Mouse (Mus musculus) heart, postnatal 0 days (tissue): ENCODE data around the gene Sh3d19. TPM values are rescaled to one million over a fixed set of nuclear protein-coding genes. Genes with fewer than 3 reads are reported as not detected.

Experiments used
- ATAC-seq: fragments of 200-750 bp; cut with Nextera tagmentation; 2 replicates; pipeline ENCODE4 v1.8.0; 2017; ENCODE audit warnings: low read depth, moderate number of reproducible peaks, moderate library complexity; ENCODE audit not compliant: insufficient read depth
- DNase-seq: peaks from one replicate; pipeline ENCODE4 v3.0.0-alpha.2; 2016; ENCODE audit warnings: low spot score
- H3K27ac ChIP-seq: fragments of 300-500 bp; sonication (generic); 2 replicates; pipeline ENCODE4 v1.5.1; 2014; ENCODE audit warnings: low read depth, mild to moderate bottlenecking
- H3K27me3 ChIP-seq: fragments of 300-500 bp; sonication (generic); 2 replicates; pipeline ENCODE4 v1.6.1; 2014; ENCODE audit warnings: low read length, mixed read lengths; ENCODE audit not compliant: control insufficient read depth, insufficient read depth
- H3K36me3 ChIP-seq: fragments of 300-500 bp; sonication (generic); replicated peaks from 2 replicates; pipeline ENCODE4 v1.6.1; 2014; ENCODE audit warnings: low read length, mixed read lengths; ENCODE audit not compliant: control insufficient read depth, insufficient read depth
- H3K4me1 ChIP-seq: fragments of 300-500 bp; sonication (generic); 2 replicates; pipeline ENCODE4 v1.6.1; 2014; ENCODE audit warnings: antibody characterized with exemption; ENCODE audit not compliant: control insufficient read depth, insufficient read depth
- H3K4me2 ChIP-seq: fragments of 300-500 bp; sonication (generic); 2 replicates; pipeline ENCODE4 v1.6.1; 2014; ENCODE audit warnings: low read depth, mild to moderate bottlenecking, low read length, moderate library complexity
- H3K4me3 ChIP-seq: fragments of 300-500 bp; sonication (generic); 2 replicates; pipeline ENCODE4 v1.5.1; 2014; ENCODE audit warnings: low read depth, low read length
- H3K9ac ChIP-seq: fragments of 300-500 bp; sonication (generic); replicated peaks from 2 replicates; pipeline ENCODE4 v1.6.1; 2014; ENCODE audit warnings: low read depth, low read length, mixed read lengths
- H3K9me3 ChIP-seq: fragments of 300-500 bp; sonication (generic); replicated peaks from 2 replicates; pipeline ENCODE4 v1.6.1; 2016; ENCODE audit warnings: low read length; ENCODE audit not compliant: control insufficient read depth
- CTCF ChIP-seq: IDR thresholded peaks from 2 replicates; pipeline ENCODE4 v1.5.1; 2016; ENCODE audit warnings: antibody characterized with exemption, control low read depth, low read depth
- EP300 ChIP-seq: IDR thresholded peaks from 2 replicates; pipeline ENCODE4 v1.6.1; 2016; ENCODE audit warnings: antibody characterized with exemption, low read depth
- WGBS: fragments of 180-500 bp; shearing (Covaris S2); extraction: QIAGEN DNeasy Blood & Tissue Kit; methylation state at CpG from one replicate; pipeline ENCODE4 v1.1.7; 2014; 5-methylcytosine and 5-hydroxymethylcytosine counted together
- polyA plus RNA-seq: library from polyadenylated mRNA; unstranded; fragments of >200 nt; fragmentation: Nextera tagmentation; extraction: Ambion mirVana; gene quantifications from 2 replicates; pipeline ENCODE4 v1.2.1, GENCODE M21; 2015
- total RNA-seq: library from RNA; depleted of rRNA; stranded (reverse); fragments of >200 nt; gene quantifications from 2 replicates; pipeline ENCODE4 v1.2.3, GENCODE M21; 2014; ENCODE audit warnings: low replicate concordance

Sh3d19 gene
- total and polyA plus RNA-seq, 2 experiments from 2014 or later = 7.4 to 52.6 TPM

DNA sequence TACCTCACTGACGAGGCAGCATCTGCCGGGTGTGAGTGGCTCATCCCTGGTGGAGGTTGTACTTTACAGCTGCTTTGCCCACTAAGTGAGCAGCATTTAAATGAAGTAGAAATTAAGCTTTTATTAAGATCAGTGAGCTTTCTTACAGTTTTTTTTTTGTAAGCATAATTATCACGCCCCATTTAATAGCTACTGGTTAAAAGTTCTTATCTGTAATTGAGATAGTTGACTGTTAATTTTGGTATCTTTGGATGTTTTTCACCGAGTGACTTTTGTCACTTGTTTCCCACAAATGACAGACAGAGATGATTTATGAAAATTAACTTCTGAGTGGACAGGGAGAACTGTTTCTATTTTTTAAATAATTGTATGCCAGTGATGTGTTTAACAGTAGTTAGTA lies 134.0 kb downstream of the Sh3d19 start:
- WGBS = 83% methylated on average over 4 of the region's 4 CpGs

DNA sequence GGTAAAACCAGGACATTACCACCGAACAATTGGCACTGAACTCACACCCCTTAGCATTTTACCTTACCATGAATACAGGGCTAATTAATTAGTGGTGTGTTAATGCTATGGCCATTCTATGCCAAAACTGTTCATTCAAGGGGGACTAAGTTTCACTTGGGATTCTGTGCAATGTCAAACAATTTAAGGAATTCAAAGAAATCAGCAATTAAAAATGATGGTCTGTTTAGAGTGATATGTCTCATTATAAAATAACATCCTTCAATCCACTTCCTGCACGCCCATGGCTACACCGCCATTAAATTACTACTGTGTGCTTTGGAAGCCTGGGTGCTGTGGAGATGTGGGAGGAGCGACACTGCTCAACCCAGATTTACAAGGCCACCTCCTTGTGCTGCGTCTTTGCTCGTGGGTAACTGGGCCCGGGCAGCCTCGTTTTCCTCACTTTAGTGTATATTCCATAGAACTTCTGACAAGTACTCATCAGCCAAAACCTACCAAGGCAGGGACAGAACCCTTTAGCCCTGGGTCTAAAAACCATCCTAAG lies 135.2 kb downstream of the Sh3d19 start:
- no peak overlapping the region for H3K4me3 ChIP-seq
- WGBS = 93% methylated on average over 8 of the region's 8 CpGs
- H3K9ac ChIP-seq = no peak overlapping the region
- TF ChIP-seq EP300 (no peak), CTCF (no peak)
- H3K27me3 ChIP-seq = no peaks in the 10 kb centered on the region
- no peak overlapping the region for H3K4me2 ChIP-seq
- DNase-seq (no peak), ATAC-seq (no peak)
- H3K27ac ChIP-seq = no peak overlapping the region
- 0 out of 2 replicates have a peak, but pooled peaks cover 1% of the 10 kb centered on the region for H3K36me3 ChIP-seq
- no peaks in the 10 kb centered on the region for H3K9me3 ChIP-seq
- H3K4me1 ChIP-seq = no peaks in the 10 kb centered on the region

More for the DNA sequence above, 134.0 kb downstream of the Sh3d19 start:
- ATAC-seq (no peak), DNase-seq (no peak)
- no peak for TF ChIP-seq CTCF
- TF ChIP-seq EP300 = no peak
- H3K4me1 ChIP-seq = no peaks in the 10 kb centered on the region
- H3K27ac ChIP-seq = no peak overlapping the region
- H3K9ac ChIP-seq = no peak overlapping the region
- no peak overlapping the region for H3K4me2 ChIP-seq
- H3K27me3 ChIP-seq = no peaks in the 10 kb centered on the region
- H3K4me3 ChIP-seq = no peak overlapping the region
- 0 out of 2 replicates have a peak, but pooled peaks cover 3% of the 10 kb centered on the region for H3K36me3 ChIP-seq
- no peaks in the 10 kb centered on the region for H3K9me3 ChIP-seq

DNA sequence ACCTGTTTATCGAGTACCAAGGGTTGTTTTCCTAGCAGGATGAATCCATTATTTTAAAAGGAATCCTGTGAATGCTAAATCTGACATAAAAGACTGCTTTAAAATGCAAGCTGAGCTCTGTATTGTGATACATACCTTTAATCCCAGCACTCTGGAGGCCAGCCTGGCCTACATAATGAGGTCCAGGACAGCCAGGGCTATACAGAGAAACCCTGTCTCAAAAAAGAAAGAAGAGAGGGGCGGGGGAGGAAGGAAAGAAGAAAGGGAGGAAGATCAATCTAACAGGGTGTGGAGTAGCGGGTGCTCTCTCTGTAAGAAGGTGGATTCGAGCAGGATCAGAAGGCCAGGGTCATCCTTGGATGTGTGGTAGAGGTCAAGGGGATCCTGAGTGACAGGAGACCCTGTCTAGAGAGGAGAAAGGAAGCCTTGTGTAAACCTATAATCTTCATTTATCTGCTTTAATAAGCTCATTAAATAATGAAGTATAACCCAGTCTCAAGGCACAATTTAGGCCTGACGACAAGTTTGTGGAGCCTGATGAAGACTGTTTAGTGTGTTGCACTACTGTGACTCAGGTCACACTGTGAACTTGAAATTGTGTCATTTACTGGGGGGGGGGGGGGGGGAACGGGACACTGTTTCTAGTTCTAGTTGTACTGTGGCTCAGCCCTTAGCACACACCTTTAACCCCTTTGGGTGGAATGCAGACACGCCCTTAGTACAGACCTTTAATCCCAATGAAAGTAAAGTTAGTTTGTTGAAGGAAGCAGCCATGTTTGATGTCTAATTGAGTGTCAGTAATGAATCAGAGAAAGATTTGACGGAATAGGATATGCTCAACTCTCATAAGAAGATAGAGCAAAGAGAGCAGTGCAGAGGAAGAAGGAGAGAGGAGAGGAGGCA lies 137.0 kb downstream of the Sh3d19 start:
- H3K27ac ChIP-seq = no peak overlapping the region
- no peaks in the 10 kb centered on the region for H3K9me3 ChIP-seq
- no peaks in the 10 kb centered on the region for H3K4me1 ChIP-seq
- ATAC-seq (no peak), DNase-seq (no peak)
- no peak overlapping the region for H3K4me2 ChIP-seq
- H3K9ac ChIP-seq = no peak overlapping the region
- TF ChIP-seq EP300 (no peak), CTCF (no peak)
- no peaks in the 10 kb centered on the region for H3K27me3 ChIP-seq
- no peaks in the 10 kb centered on the region for H3K36me3 ChIP-seq
- 84% methylated on average over 8 of the region's 8 CpGs for WGBS
- H3K4me3 ChIP-seq = no peak overlapping the region

DNA sequence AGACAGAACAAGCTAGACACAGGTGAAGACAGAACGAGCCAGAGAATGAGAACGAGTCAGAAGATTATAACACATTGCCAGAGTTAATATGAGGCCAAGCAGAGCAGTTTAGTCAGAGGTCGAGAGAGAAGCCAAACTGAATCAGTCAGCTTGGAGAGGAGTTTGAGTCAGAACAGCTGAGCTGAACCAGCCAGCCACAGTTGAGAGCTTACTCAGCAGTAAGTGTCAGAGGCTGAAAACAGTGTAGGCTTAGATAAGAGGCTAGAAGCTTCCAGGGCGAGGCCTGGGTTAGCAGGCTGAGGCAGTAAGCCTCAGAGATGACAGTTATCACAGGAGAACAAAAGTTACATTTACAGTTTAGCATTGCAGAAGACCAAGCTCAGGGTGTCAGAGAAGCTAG lies 137.7 kb downstream of the Sh3d19 start:
- DNase-seq (no peak), ATAC-seq (no peak)
- TF ChIP-seq CTCF = no peak
- TF ChIP-seq EP300 = no peak
- WGBS = 69% methylated on average over 4 of the region's 4 CpGs
- H3K9ac ChIP-seq = no peak overlapping the region
- H3K4me2 ChIP-seq = no peak overlapping the region
- no peak overlapping the region for H3K27ac ChIP-seq
- no peaks in the 10 kb centered on the region for H3K36me3 ChIP-seq
- H3K27me3 ChIP-seq = no peaks in the 10 kb centered on the region
- H3K4me3 ChIP-seq = no peak overlapping the region
- H3K4me1 ChIP-seq = no peaks in the 10 kb centered on the region
- H3K9me3 ChIP-seq = no peaks in the 10 kb centered on the region

DNA sequence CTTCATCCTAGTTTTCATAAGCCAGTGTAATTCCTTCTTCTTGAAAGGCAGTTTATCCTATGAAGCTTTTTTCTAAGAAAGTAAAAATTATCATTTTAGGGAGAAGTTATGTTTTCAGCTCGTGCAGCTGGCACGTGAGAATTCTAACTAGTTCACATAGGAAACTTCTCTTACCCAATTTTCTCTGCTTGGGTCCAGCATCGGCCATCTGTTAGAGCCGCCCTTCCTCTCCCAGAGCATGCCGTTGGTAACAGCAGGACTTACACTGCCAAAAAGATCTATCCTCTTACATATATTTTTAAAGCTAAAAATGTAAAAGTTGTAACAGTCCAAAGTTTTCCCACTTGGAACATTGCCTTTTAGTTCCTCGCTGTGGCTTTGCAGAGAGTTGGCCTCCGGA lies 138.2 kb downstream of the Sh3d19 start:
- no peaks in the 10 kb centered on the region for H3K36me3 ChIP-seq
- DNase-seq (no peak), ATAC-seq (no peak)
- no peak overlapping the region for H3K9ac ChIP-seq
- H3K27ac ChIP-seq = no peak overlapping the region
- H3K4me1 ChIP-seq = no peaks in the 10 kb centered on the region
- 82% methylated on average over 7 of the region's 7 CpGs for WGBS
- TF ChIP-seq EP300 = no peak
- TF ChIP-seq CTCF = no peak
- H3K4me3 ChIP-seq = no peak overlapping the region
- H3K9me3 ChIP-seq = no peaks in the 10 kb centered on the region
- no peak overlapping the region for H3K4me2 ChIP-seq
- H3K27me3 ChIP-seq = no peaks in the 10 kb centered on the region
